Mouse (Mus musculus) forebrain, embryonic 10.5 days (tissue): ENCODE measurements around the gene Sp4. TPM values are rescaled to one million over a fixed set of nuclear protein-coding genes. Genes with fewer than 3 reads are reported as not detected.

ENCODE experiments used
- DNase-seq: peaks from one replicate; pipeline ENCODE4 v3.0.0-alpha.2; 2017; ENCODE audit warnings: low spot score; ENCODE audit errors: extremely low spot score
- H3K27ac ChIP-seq: fragments of 300-500 bp; sonication (generic); 2 replicates; pipeline ENCODE4 v1.5.1; 2016; ENCODE audit warnings: mild to moderate bottlenecking
- H3K27me3 ChIP-seq: fragments of 300-500 bp; sonication (generic); 2 replicates; pipeline ENCODE4 v1.6.1; 2016; ENCODE audit warnings: mild to moderate bottlenecking; ENCODE audit not compliant: poor library complexity, severe bottlenecking
- H3K36me3 ChIP-seq: fragments of 300-500 bp; sonication (generic); replicated peaks from 2 replicates; pipeline ENCODE4 v1.6.1; 2016; ENCODE audit warnings: mild to moderate bottlenecking, moderate library complexity
- H3K4me1 ChIP-seq: fragments of 300-500 bp; sonication (generic); 2 replicates; pipeline ENCODE4 v1.6.1; 2016
- H3K4me3 ChIP-seq: fragments of 300-500 bp; sonication (generic); 2 replicates; pipeline ENCODE4 v1.5.1; 2016; ENCODE audit warnings: mild to moderate bottlenecking, moderate library complexity
- H3K9me3 ChIP-seq: fragments of 300-500 bp; sonication (generic); 2 replicates; pipeline ENCODE4 v1.6.1; 2016; ENCODE audit warnings: mild to moderate bottlenecking, moderate library complexity
- WGBS: fragments of 180-500 bp; shearing (Covaris S2); methylation state at CpG from one replicate; pipeline ENCODE4 v1.1.7; 2016; 5-methylcytosine and 5-hydroxymethylcytosine counted together
- polyA plus RNA-seq: library from polyadenylated mRNA; unstranded; fragments of >200 nt; fragmentation: Nextera tagmentation; extraction: Ambion mirVana; gene quantifications from 2 replicates; pipeline ENCODE4 v1.2.1, GENCODE M21; 2016

Sp4 gene
- polyA plus RNA-seq, 1 experiment from 2014 or later, result 13.2 TPM

DNA sequence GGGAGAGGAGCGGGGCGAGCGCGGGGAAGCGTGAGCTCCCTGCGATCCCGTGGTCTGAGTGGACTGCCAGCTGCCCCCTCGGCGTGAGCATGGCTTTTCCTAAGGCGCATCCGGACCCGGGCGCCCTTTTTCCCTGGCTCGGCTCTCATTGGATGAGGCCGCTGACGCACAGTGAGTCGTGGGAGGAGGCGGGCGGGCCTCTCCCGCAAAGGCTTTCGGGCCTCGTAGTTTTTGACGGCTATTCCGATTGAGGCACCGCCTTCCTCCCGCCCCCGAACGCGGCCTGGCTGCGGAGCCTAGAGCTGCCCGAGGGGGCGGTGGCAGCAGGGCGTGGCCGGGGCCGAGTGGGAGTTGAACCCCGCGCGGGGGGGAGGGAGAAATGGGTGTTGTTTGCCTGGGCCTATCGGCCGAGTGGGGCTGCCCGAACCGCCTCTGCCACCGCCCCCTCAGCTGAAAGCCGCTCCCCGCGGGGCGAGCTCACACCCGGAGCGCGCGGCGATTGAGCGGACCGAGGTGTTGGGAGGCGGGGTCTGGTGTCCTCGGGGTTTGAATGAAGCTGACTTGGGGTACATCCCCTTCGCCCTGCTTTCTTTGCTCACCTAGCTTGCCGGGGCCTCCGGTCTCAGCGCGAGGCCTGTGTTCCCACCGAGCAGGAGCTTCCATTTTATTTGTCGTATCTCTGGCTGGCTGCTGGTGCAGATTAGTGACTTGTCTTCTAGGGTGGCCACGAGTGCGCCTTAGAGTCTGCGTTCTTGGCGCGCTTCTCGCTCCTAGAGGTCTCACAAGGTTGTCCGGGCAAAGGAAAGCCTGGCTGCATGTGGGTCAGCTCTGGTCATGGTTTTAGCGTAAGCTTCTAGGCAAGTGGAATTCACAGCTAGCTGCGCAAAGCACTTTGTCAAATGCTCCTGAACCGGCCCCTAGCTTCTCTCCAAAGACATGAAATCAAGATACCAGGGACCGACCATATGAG lies 911 bp upstream of the Sp4 start:
- under 1% methylated on average over 72 of the region's 74 CpGs for WGBS
- Histone ChIP-seq H3K9me3 (no peaks in the 10 kb centered on the region), H3K27me3 (no peaks in the 10 kb centered on the region), H3K36me3 (peaks cover 13% of the 10 kb centered on the region), H3K4me3 (peak overlapping the region; percentile 84), H3K27ac (peak overlapping the region; percentile 98), H3K4me1 (peaks cover 44% of the 10 kb centered on the region)
- peak; percentile 97 for DNase-seq

DNA sequence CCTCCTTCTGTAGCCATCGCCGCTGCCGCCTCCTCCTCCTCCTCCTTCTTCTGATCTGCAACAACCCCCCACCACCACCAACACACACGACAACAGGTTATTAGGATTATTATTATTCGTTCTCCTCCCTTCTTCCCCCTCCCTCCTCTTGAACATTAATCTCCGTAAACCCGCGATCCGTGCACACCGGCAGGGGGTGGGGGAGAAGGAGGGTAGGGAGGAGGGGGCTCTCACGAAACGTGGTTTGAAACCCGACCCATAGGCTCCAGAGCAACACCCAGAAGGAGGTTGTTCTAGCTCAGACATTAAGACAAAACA lies 527 bp downstream of the Sp4 start:
- H3K27me3 ChIP-seq, result no peaks in the 10 kb centered on the region
- peak overlapping the region; percentile 84 for H3K4me3 ChIP-seq
- DNase-seq, result no peak
- peak overlapping the region; percentile 98 for H3K27ac ChIP-seq
- 0% methylated on average over 13 of the region's 13 CpGs for WGBS
- H3K36me3 ChIP-seq, result peaks cover 15% of the 10 kb centered on the region
- H3K4me1 ChIP-seq, result peaks cover 55% of the 10 kb centered on the region
- no peaks in the 10 kb centered on the region for H3K9me3 ChIP-seq

DNA sequence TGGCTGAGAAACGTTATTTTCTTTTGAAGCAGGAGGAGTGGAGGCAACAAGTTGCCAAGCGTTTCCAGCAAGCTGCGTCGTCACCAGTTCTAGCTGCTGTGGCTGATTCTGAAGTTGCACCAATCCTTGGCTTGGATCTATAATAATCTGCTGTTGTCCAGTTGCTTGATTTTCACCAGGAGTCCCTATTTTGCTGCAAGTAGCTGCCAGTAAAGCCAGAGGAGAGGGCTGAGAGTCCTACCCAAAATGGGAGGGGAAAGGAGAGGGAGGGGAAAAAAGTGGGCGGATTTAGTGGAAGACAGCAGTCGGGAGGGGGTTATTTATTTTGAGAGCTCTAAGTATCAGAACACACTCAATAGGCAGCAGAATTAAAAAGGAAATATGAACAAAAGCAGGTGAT lies 1.3 kb downstream of the Sp4 start:
- WGBS, result 39% methylated on average over 6 of the region's 6 CpGs
- peaks cover 23% of the 10 kb centered on the region for H3K36me3 ChIP-seq
- peak overlapping the region; percentile 98 for H3K27ac ChIP-seq
- no peak for DNase-seq
- no peaks in the 10 kb centered on the region for H3K9me3 ChIP-seq
- peaks cover 55% of the 10 kb centered on the region for H3K4me1 ChIP-seq
- H3K27me3 ChIP-seq, result no peaks in the 10 kb centered on the region
- H3K4me3 ChIP-seq, result peak overlapping the region; percentile 84

DNA sequence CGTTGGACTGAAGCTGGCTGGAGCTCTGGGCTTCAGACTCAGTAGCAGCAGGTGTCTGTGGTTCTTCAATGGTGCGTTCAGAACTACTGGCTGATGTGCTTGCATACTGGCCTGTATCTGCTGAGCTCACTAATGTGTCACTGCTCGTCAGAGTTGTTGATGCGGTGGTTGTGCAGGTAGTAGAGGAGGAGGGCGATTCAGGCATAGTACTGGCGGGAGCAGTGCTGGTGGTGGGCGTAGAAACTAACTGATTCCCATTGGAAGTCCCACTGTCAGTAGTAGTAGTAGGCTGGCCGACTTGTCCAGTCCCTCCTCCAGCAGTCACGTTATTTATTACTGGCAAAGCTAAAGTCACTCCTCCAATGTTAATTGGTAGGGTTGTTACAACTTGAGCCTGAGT lies 2.1 kb downstream of the Sp4 start:
- H3K36me3 ChIP-seq, result peaks cover 29% of the 10 kb centered on the region
- 87% methylated on average over 9 of the region's 9 CpGs for WGBS
- no peak for DNase-seq
- H3K27ac ChIP-seq, result no peak overlapping the region
- no peaks in the 10 kb centered on the region for H3K27me3 ChIP-seq
- peaks cover 55% of the 10 kb centered on the region for H3K4me1 ChIP-seq
- H3K4me3 ChIP-seq, result peak overlapping the region; percentile 84
- H3K9me3 ChIP-seq, result no peaks in the 10 kb centered on the region

DNA sequence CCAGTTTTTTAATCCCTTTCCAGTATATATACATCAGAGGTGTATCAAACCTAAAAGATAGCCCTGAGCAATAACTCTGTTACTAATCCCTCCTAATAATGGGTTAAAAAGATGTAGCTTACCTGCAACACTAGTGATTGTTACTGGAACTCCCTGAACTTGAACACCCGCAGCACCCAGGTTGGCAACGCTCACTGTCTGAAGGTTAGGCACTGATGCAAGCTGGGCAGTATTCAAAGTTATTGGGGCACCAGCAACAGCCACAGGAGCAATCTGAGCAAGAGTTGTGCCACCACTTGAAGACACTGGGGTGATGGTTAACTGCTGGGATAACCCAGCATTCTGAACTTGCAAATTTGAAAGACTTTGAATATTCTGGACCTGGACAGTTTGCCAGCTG lies 2.7 kb downstream of the Sp4 start:
- peak overlapping the region; percentile 84 for H3K4me3 ChIP-seq
- H3K9me3 ChIP-seq, result no peaks in the 10 kb centered on the region
- H3K36me3 ChIP-seq, result peaks cover 34% of the 10 kb centered on the region
- no peak overlapping the region for H3K27ac ChIP-seq
- H3K27me3 ChIP-seq, result no peaks in the 10 kb centered on the region
- H3K4me1 ChIP-seq, result peaks cover 55% of the 10 kb centered on the region
- no peak for DNase-seq
- 83% methylated on average over 2 of the region's 2 CpGs for WGBS

DNA sequence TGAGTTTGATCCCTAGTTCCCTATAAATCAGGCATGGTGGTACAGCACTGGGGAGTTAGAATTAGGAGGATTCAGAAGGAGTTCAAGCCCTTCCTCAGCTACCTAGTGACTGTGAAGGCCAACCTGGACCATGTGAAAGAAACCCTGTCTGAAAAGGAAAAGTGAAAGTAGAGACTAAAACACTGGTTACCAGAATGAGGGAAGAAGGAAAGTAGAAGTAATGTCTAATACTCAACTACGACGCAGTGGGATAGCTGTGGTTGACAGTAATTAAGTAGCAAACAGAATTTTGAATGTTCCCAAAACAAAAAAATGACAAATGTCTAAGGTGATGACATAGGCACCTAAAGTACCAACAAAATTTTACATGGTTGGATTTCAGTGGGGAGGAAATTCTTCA lies 5.0 kb downstream of the Sp4 start:
- no peaks in the 10 kb centered on the region for H3K27me3 ChIP-seq
- peaks cover 46% of the 10 kb centered on the region for H3K36me3 ChIP-seq
- H3K9me3 ChIP-seq, result no peaks in the 10 kb centered on the region
- no peak overlapping the region for H3K27ac ChIP-seq
- no peak overlapping the region for H3K4me3 ChIP-seq
- DNase-seq, result no peak
- 94% methylated on average over 2 of the region's 2 CpGs for WGBS
- H3K4me1 ChIP-seq, result peaks cover 44% of the 10 kb centered on the region

DNA sequence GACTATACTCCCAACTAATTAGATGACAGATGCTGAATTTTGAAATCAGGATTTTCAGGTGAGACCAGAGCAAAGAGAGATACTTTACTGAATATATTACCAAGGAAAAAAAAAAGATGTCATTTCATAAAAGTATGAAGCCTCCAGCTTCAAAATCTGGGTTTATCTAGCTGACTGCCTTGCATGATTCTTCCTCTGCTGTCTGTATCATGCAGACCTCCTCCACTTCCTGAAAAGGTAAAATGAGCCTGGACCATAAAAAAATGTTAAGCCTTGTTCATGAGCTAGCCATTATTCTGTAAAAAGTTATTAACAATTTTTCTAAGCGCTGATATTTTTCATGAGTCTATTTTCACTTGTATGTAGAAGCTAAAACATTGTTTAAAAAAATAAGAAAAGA lies 5.4 kb downstream of the Sp4 start:
- DNase-seq, result no peak
- peaks cover 49% of the 10 kb centered on the region for H3K36me3 ChIP-seq
- no peaks in the 10 kb centered on the region for H3K9me3 ChIP-seq
- no peak overlapping the region for H3K27ac ChIP-seq
- H3K27me3 ChIP-seq, result no peaks in the 10 kb centered on the region
- WGBS, result 91% methylated on average over 1 of the region's 1 CpGs
- H3K4me3 ChIP-seq, result no peak overlapping the region
- peaks cover 44% of the 10 kb centered on the region for H3K4me1 ChIP-seq

DNA sequence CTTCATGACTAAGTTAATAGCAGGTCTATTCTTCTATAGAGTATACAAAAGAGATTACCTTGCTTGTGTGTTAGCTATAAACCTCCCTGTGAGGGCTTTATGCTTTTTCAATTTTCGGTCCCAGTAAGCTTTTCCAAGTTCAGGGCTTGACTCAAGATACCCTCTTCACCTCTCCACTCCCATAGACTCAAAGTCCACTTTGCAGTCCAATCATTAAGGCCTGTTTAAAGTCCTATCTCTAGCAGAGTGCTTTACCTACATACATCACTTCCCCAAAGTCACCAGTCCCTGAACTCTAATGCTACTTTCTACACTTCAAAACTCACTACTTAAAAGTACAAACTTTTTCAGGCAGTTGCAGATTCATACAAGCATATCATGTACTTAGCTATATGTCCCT lies 12.3 kb downstream of the Sp4 start:
- Histone ChIP-seq H3K36me3 (peaks cover 17% of the 10 kb centered on the region; the same call in 1 of the 2 replicates), H3K4me3 (no peak overlapping the region), H3K27ac (no peak overlapping the region), H3K27me3 (no peaks in the 10 kb centered on the region), H3K9me3 (no peaks in the 10 kb centered on the region), H3K4me1 (no peaks in the 10 kb centered on the region)
- DNase-seq, result no peak
- WGBS, result 89% methylated on average over 1 of the region's 1 CpGs

DNA sequence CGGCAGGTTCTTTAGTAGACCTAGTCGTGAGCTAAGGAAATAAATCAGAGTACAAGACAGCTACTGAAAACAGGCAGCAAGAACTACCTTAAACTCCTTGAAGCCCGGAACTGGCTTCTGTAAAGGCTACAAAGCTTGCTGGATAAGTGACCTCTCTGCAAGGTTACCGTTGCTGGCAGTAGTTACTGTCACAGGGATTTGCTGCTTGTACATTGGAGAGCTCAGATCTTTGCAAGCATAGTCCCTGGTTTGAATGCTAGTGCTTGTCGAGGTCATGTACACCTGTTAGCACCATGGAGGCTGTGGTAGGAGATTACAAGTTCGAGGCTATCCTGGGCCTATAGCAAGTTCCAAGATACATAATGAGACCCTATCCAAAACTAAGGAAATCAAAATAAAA lies 16.1 kb downstream of the Sp4 start:
- Histone ChIP-seq H3K27ac (no peak overlapping the region), H3K4me3 (no peak overlapping the region), H3K9me3 (no peaks in the 10 kb centered on the region), H3K4me1 (no peaks in the 10 kb centered on the region), H3K36me3 (no peaks in the 10 kb centered on the region), H3K27me3 (no peaks in the 10 kb centered on the region)
- DNase-seq, result no peak
- WGBS, result 92% methylated on average over 6 of the region's 6 CpGs

DNA sequence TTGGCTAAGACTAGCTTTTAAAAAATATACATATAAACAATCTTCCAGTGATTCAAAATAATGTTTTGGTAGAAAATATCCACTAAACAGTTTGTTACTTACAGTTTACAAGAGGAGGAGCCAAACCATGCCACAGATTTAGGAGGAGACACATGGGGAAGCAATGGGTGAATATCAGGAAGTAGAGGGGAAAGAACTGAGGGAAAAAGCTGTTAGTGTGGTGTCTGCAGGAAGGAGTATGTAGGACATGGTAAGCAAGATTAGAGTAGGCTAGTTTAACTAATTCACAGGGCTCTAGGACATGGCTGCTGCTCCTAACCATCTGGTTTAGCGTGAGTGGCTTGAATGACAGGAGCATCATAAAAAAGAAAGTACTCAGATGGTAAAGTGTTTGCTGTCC lies 19.3 kb downstream of the Sp4 start:
- no peaks in the 10 kb centered on the region for H3K27me3 ChIP-seq
- 81% methylated on average over 1 of the region's 1 CpGs for WGBS
- H3K36me3 ChIP-seq, result 0 out of 2 replicates have a peak, but pooled peaks cover 3% of the 10 kb centered on the region
- no peak overlapping the region for H3K27ac ChIP-seq
- no peaks in the 10 kb centered on the region for H3K9me3 ChIP-seq
- H3K4me3 ChIP-seq, result no peak overlapping the region
- DNase-seq, result no peak
- no peaks in the 10 kb centered on the region for H3K4me1 ChIP-seq

DNA sequence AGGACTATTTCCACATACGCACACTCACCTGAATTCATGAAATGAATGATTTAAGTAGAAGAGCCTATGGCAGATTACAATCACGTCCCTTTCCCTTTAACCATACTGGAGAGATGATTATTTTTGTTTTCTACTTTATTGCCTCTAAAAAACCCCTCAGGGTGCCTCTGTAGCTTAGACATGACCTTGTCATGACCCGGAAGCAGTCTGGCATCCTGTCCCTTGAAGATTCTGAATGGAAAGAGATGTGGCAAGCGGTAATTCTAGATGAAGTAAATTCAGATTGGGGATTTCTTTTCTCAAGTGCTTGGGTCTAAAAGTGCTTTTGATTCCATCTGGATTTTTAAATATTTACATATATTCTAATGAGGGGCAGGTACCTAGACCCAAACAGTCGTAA lies 24.9 kb downstream of the Sp4 start:
- H3K4me3 ChIP-seq, result no peak overlapping the region
- DNase-seq, result no peak
- H3K4me1 ChIP-seq, result no peaks in the 10 kb centered on the region
- H3K27me3 ChIP-seq, result no peaks in the 10 kb centered on the region
- H3K36me3 ChIP-seq, result 0 out of 2 replicates have a peak, but pooled peaks cover 3% of the 10 kb centered on the region
- WGBS, result 86% methylated on average over 5 of the region's 5 CpGs
- H3K27ac ChIP-seq, result no peak overlapping the region
- H3K9me3 ChIP-seq, result no peaks in the 10 kb centered on the region

DNA sequence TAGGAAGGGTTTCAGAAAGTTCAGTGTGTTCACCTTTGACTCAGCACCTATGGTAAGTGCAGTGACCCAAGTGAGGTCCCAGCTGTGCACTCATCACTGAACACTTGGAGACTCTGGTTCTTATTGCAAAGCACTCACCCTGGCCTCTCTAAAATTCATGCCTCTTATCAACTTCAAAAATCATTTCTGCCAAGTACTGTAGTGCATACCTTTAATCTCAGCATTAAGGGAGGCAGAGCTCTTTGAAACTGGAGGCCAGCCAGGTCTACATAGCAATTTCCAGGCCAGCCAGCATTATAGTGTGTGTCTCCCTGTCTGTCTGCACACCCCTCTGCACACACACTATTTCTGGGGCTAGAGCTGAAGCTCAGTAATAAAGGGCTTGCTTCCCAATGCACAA lies 36.3 kb downstream of the Sp4 start:
- Histone ChIP-seq H3K9me3 (no peaks in the 10 kb centered on the region), H3K4me1 (no peaks in the 10 kb centered on the region), H3K27ac (no peak overlapping the region), H3K36me3 (peaks cover 11% of the 10 kb centered on the region), H3K4me3 (no peak overlapping the region), H3K27me3 (no peaks in the 10 kb centered on the region)
- no peak for DNase-seq

DNA sequence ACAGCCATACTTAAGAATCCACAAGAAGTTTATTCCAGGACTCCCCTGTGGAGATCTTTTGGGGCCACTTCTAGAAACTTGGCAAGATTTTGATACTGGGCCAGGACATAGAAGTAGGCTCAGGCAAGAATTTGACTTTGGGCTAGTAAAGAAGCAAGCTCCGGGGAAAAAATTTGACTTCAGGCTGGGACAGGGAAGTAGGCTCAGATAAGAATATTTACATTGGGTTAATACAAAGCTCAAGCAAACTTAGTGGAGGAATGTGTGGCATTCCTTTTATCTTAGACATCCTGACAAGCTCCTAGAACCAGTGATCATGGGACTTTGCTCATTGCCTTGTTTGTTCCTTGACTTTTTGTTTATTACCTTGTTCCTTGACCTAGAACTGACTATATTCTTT lies 37.4 kb downstream of the Sp4 start:
- Histone ChIP-seq H3K27ac (no peak overlapping the region), H3K27me3 (no peaks in the 10 kb centered on the region), H3K36me3 (peaks cover 11% of the 10 kb centered on the region), H3K4me3 (no peak overlapping the region), H3K4me1 (no peaks in the 10 kb centered on the region), H3K9me3 (no peaks in the 10 kb centered on the region)
- DNase-seq, result no peak
- WGBS, result 87% methylated on average over 1 of the region's 1 CpGs
